Mouse (Mus musculus): Measurements from ENCODE around the gene Tle1.

Gene Tle1

GRCm38 (mm10) chr4:72200559-72201409 is at the start of gene Tle1:
Tle1 (minus strand) TSS chr4:72200919.
- peak; percentile 99 for DNase-seq (ENCODE audit: low read depth, low spot score)

GRCm38 (mm10) chr4:72233584-72234219 is 33.0 kb upstream of the Tle1 start:
- DNase-seq (ENCODE audit: low read depth, low spot score) = no peak

- DNase-seq (ENCODE audit: low read depth, low spot score) = no peak
Observed at GRCm38 (mm10) chr4:72232206-72232605, 31.5 kb upstream of the Tle1 start.

- DNase-seq (ENCODE audit: low read depth, low spot score) = no peak
Observed at GRCm38 (mm10) chr4:72230832-72231231, 30.1 kb upstream of the Tle1 start.

- no peak for DNase-seq (ENCODE audit: low read depth, low spot score)
Observed at GRCm38 (mm10) chr4:72221629-72222028, 20.9 kb upstream of the Tle1 start.

- DNase-seq (ENCODE audit: low read depth, low spot score) = no peak
Observed at GRCm38 (mm10) chr4:72204420-72205045, 3.8 kb upstream of the Tle1 start.

GRCm38 (mm10) chr4:72201521-72201991 is 837 bp upstream of the Tle1 start:
- DNase-seq (ENCODE audit: low read depth, low spot score) = no peak

- DNase-seq (ENCODE audit: low read depth, low spot score) = no peak
Observed at GRCm38 (mm10) chr4:72199571-72200558, 854 bp downstream of the Tle1 start.

GRCm38 (mm10) chr4:72198877-72199411 is 1.8 kb downstream of the Tle1 start:
- peak; percentile 61 for DNase-seq (ENCODE audit: low read depth, low spot score)

- DNase-seq (ENCODE audit: low read depth, low spot score) = no peak
Observed at GRCm38 (mm10) chr4:72197888-72198605, 2.7 kb downstream of the Tle1 start.

- DNase-seq (ENCODE audit: low read depth, low spot score) = no peak
Observed at GRCm38 (mm10) chr4:72195116-72195835, 5.4 kb downstream of the Tle1 start.

GRCm38 (mm10) chr4:72193276-72193675 is 7.4 kb downstream of the Tle1 start:
- no peak for DNase-seq (ENCODE audit: low read depth, low spot score)

GRCm38 (mm10) chr4:72184476-72184875 is 16.2 kb downstream of the Tle1 start:
- DNase-seq (ENCODE audit: low read depth, low spot score) = no peak

GRCm38 (mm10) chr4:72182343-72182988 is 18.3 kb downstream of the Tle1 start:
- DNase-seq (ENCODE audit: low read depth, low spot score) = no peak

GRCm38 (mm10) chr4:72175943-72176342 is 24.8 kb downstream of the Tle1 start:
- DNase-seq (ENCODE audit: low read depth, low spot score) = no peak

- DNase-seq (ENCODE audit: low read depth, low spot score) = no peak
Observed at GRCm38 (mm10) chr4:72168267-72168666, 32.5 kb downstream of the Tle1 start.

- DNase-seq (ENCODE audit: low read depth, low spot score) = peak; percentile 59
Observed at GRCm38 (mm10) chr4:72167761-72168229, 32.9 kb downstream of the Tle1 start.

GRCm38 (mm10) chr4:72167171-72167570 is 33.5 kb downstream of the Tle1 start:
- no peak for DNase-seq (ENCODE audit: low read depth, low spot score)

GRCm38 (mm10) chr4:72166561-72166960 is 34.2 kb downstream of the Tle1 start:
- no peak for DNase-seq (ENCODE audit: low read depth, low spot score)
